Mouse (Mus musculus) C2C12 (cell line): ENCODE measurements around the gene Ifngr2. TPM values are rescaled to one million over a fixed set of nuclear protein-coding genes. Genes with fewer than 3 reads are reported as not detected.

Source experiments
- H3K27me3 ChIP-seq: one replicate; pipeline ENCODE4 v1.6.1; 2011; ENCODE audit not compliant: control insufficient read depth, insufficient read depth, insufficient read length
- H3K36me3 ChIP-seq: one replicate; pipeline ENCODE4 v1.6.1; 2011; ENCODE audit not compliant: control insufficient read depth, insufficient read depth
- H3K4me3 ChIP-seq: one replicate; pipeline ENCODE4 v1.5.1; 2011; ENCODE audit warnings: mild to moderate bottlenecking, control low read depth; ENCODE audit not compliant: poor library complexity, insufficient read depth, severe bottlenecking
- H3K79me2 ChIP-seq: one replicate; pipeline ENCODE4 v1.6.1; 2011; ENCODE audit not compliant: control insufficient read depth, insufficient read depth
- H3K79me3 ChIP-seq: one replicate; pipeline ENCODE4 v1.6.1; 2011; ENCODE audit warnings: low read depth, control low read depth
- H3ac ChIP-seq: one replicate; pipeline ENCODE3; 2011; ENCODE audit warnings: low read depth; ENCODE audit not compliant: control insufficient read depth, insufficient read length
- CEBPB ChIP-seq: IDR thresholded peaks from one replicate; pipeline ENCODE4 v1.6.1; 2011; ENCODE audit warnings: low read depth, mild to moderate bottlenecking, control low read depth, moderate library complexity
- CTCF ChIP-seq: IDR thresholded peaks from one replicate; pipeline ENCODE4 v1.5.1; 2011; ENCODE audit not compliant: control insufficient read depth, insufficient read depth, insufficient read length
- FOSL1 ChIP-seq: IDR thresholded peaks from one replicate; pipeline ENCODE4 v1.8.0; 2011; ENCODE audit warnings: mild to moderate bottlenecking, low read length; ENCODE audit not compliant: poor library complexity, insufficient read depth, severe bottlenecking
- MAX ChIP-seq: IDR thresholded peaks from one replicate; pipeline ENCODE4 v1.6.1; 2011; ENCODE audit warnings: mild to moderate bottlenecking, control low read depth
- MYOD1 ChIP-seq: IDR thresholded peaks from one replicate; pipeline ENCODE4 v1.6.1; 2011; ENCODE audit warnings: low read depth; ENCODE audit not compliant: control insufficient read depth, insufficient read length
- MYOG ChIP-seq: IDR thresholded peaks from one replicate; pipeline ENCODE4 v1.6.1; 2011; ENCODE audit not compliant: control insufficient read depth, insufficient read length; ENCODE audit errors: extremely low read depth
- USF1 ChIP-seq: IDR thresholded peaks from one replicate; pipeline ENCODE4 v1.6.1; 2011; ENCODE audit warnings: low read depth, mild to moderate bottlenecking, control low read depth, moderate library complexity
- polyA plus RNA-seq: library from polyadenylated mRNA; unstranded; fragments of >200 nt; fragmentation: generic; extraction: Trizol; gene quantifications from one replicate; pipeline ENCODE4 v1.2.1, GENCODE M21; 2012; ENCODE audit warnings: missing spikeins

Gene Ifngr2
- polyA plus RNA-seq, 1 experiment, result 9.1 TPM

DNA sequence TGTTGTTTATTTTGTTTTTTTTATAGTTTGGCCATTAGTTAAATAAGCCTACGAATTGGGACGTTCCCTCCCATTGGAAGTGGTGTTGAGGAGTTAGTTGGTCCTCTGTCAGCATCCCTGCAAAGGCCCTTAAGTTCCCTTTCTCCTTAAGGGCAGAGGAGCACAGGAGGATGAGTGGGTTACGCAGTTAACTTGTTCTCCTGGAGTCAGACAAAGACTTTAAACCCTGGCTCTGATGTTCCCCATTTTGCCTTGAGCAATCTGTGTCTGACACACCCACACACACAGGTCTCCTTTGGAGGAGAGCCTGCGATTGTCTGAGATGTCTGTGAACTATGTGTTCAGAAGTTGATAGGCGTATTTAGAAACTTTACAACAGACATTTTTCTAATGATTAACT, 1.1 kb downstream of the Ifngr2 start:
- H3ac ChIP-seq, result no peak overlapping the region
- peak overlapping the region; percentile 59 for H3K4me3 ChIP-seq
- TF ChIP-seq CEBPB, result no peak
- no peak for TF ChIP-seq CTCF
- no peak for TF ChIP-seq MAX
- no peak for TF ChIP-seq MYOD1
- TF ChIP-seq MYOG, result no peak
- TF ChIP-seq USF1, result no peak
- TF ChIP-seq FOSL1, result no peak
- no peaks in the 10 kb centered on the region for H3K36me3 ChIP-seq
- H3K79me2 ChIP-seq, result peaks cover 28% of the 10 kb centered on the region
- H3K79me3 ChIP-seq, result peaks cover 6% of the 10 kb centered on the region
- no peaks in the 10 kb centered on the region for H3K27me3 ChIP-seq

DNA sequence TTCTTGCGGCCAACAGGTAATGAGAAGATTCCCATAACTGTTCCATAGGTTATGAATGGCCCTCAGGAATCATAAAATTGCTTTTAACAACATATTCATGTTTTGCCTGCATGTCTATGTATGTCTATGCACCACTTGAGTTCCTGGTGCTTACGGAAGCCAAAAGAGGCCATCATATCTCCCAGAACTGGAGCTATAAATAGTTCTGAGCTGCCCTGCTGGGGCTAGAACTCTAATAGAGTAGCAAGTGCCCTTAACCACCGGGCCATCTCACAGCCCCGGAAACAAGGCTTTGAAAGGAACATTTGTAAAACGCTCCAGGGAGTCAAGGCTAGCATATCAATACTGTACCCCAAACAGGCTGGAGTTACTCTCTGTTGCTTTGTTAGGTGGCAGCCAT, 1.7 kb downstream of the Ifngr2 start:
- no peaks in the 10 kb centered on the region for H3K27me3 ChIP-seq
- no peak overlapping the region for H3K4me3 ChIP-seq
- TF ChIP-seq CTCF (no peak), MYOG (no peak)
- peaks cover 6% of the 10 kb centered on the region for H3K79me3 ChIP-seq
- no peaks in the 10 kb centered on the region for H3K36me3 ChIP-seq
- H3K79me2 ChIP-seq, result peaks cover 28% of the 10 kb centered on the region
- H3ac ChIP-seq, result no peak overlapping the region

DNA sequence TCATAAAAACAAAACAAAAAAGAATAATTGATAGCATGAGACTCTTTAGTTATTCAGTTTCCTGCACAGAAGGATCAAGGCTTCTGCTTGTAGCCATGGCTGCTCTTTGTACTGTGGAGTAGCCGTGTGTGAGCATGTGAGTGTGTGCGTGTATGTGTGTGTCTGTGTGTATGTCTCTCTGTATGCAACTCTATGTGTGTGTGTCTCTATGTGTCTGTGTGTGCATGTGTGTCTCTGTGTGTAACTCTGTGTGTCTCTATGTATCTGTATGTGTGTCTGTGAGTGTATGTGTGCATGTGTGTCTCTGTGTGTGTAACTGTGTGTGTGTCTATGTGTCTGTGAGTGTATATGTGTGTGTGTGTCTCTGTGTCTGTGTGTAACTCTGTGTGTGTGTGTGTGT, 2.1 kb downstream of the Ifngr2 start:
- no peaks in the 10 kb centered on the region for H3K27me3 ChIP-seq
- TF ChIP-seq MAX, result no peak
- TF ChIP-seq CEBPB, result no peak
- no peak for TF ChIP-seq MYOD1
- no peak for TF ChIP-seq MYOG
- no peak for TF ChIP-seq FOSL1
- TF ChIP-seq USF1, result no peak
- no peak for TF ChIP-seq CTCF
- no peak overlapping the region for H3ac ChIP-seq
- H3K4me3 ChIP-seq, result no peak overlapping the region
- peaks cover 28% of the 10 kb centered on the region for H3K79me2 ChIP-seq
- no peaks in the 10 kb centered on the region for H3K36me3 ChIP-seq
- H3K79me3 ChIP-seq, result peaks cover 6% of the 10 kb centered on the region

GRCm38 (mm10) chr16:91549616-91550015, 2.7 kb downstream of the Ifngr2 start:
- Histone ChIP-seq H3K36me3 (no peaks in the 10 kb centered on the region), H3K27me3 (no peaks in the 10 kb centered on the region), H3ac (no peak overlapping the region), H3K4me3 (no peak overlapping the region), H3K79me3 (peaks cover 6% of the 10 kb centered on the region), H3K79me2 (peaks cover 28% of the 10 kb centered on the region)
- TF ChIP-seq MYOD1 (no peak), FOSL1 (no peak)

GRCm38 (mm10) chr16:91551081-91551524, 4.2 kb downstream of the Ifngr2 start:
- no peak for TF ChIP-seq USF1
- TF ChIP-seq MYOD1, result no peak
- TF ChIP-seq CEBPB, result no peak
- no peak for TF ChIP-seq CTCF
- Histone ChIP-seq H3K27me3 (no peaks in the 10 kb centered on the region), H3ac (no peak overlapping the region)

GRCm38 (mm10) chr16:91552072-91552471, 5.2 kb downstream of the Ifngr2 start:
- TF ChIP-seq MAX (no peak), MYOG (no peak), MYOD1 (no peak), CTCF (no peak), CEBPB (no peak), USF1 (no peak)
- Histone ChIP-seq H3K79me3 (peaks cover 6% of the 10 kb centered on the region), H3K27me3 (no peaks in the 10 kb centered on the region), H3ac (no peak overlapping the region), H3K79me2 (peaks cover 28% of the 10 kb centered on the region), H3K4me3 (no peak overlapping the region), H3K36me3 (peaks cover 11% of the 10 kb centered on the region)

More at GRCm38 (mm10) chr16:91551081-91551524, 4.2 kb downstream of the Ifngr2 start:
- Histone ChIP-seq H3K79me3 (peaks cover 6% of the 10 kb centered on the region), H3K36me3 (peaks cover 11% of the 10 kb centered on the region), H3K4me3 (no peak overlapping the region), H3K79me2 (peaks cover 28% of the 10 kb centered on the region)
